Mouse (Mus musculus) lung, embryonic 14.5 days (tissue): ENCODE data around the gene Armh4. TPM values are rescaled to one million over a fixed set of nuclear protein-coding genes. Genes with fewer than 3 reads are reported as not detected.
"Not testable (repeated sequence)": the region's sequence is repeated elsewhere in the genome, so short reads cannot be mapped to it uniquely, and the experiment has no call there.

Experiments
- ATAC-seq: fragments of 200-750 bp; cut with Nextera tagmentation; 2 replicates; pipeline ENCODE4 v1.8.0; 2017; ENCODE audit warnings: mild to moderate bottlenecking, moderate TSS enrichment, moderate library complexity; ENCODE audit not compliant: insufficient read depth
- DNase-seq: peaks from one replicate; pipeline ENCODE4 v3.0.0-alpha.2; 2015
- H3K27ac ChIP-seq: fragments of 300-500 bp; sonication (generic); 2 replicates; pipeline ENCODE4 v1.5.1; 2014; ENCODE audit warnings: low read depth, mild to moderate bottlenecking, moderate library complexity
- H3K27me3 ChIP-seq: fragments of 300-500 bp; sonication (generic); 2 replicates; pipeline ENCODE4 v1.6.1; 2014; ENCODE audit warnings: low read length, control low read depth; ENCODE audit not compliant: insufficient read depth
- H3K36me3 ChIP-seq: fragments of 300-500 bp; sonication (generic); 2 replicates; pipeline ENCODE4 v1.6.1; 2014; ENCODE audit warnings: control low read depth; ENCODE audit not compliant: insufficient read depth
- H3K4me1 ChIP-seq: fragments of 300-500 bp; sonication (generic); 2 replicates; pipeline ENCODE4 v1.6.1; 2014; ENCODE audit warnings: antibody characterized with exemption, control low read depth; ENCODE audit not compliant: insufficient read depth
- H3K4me2 ChIP-seq: fragments of 300-500 bp; sonication (generic); 2 replicates; pipeline ENCODE4 v1.6.1; 2014; ENCODE audit warnings: mild to moderate bottlenecking
- H3K4me3 ChIP-seq: fragments of 300-500 bp; sonication (generic); 2 replicates; pipeline ENCODE4 v1.5.1; 2014; ENCODE audit warnings: low read depth, low read length
- H3K9ac ChIP-seq: fragments of 300-500 bp; sonication (generic); 2 replicates; pipeline ENCODE4 v1.6.1; 2014
- H3K9me3 ChIP-seq: fragments of 300-500 bp; sonication (generic); 2 replicates; pipeline ENCODE4 v1.6.1; 2016; ENCODE audit warnings: low read depth, low read length, control low read depth
- CTCF ChIP-seq: IDR thresholded peaks from 2 replicates; pipeline ENCODE4 v1.5.1; 2016; ENCODE audit warnings: antibody characterized with exemption, low read depth
- WGBS: fragments of 180-500 bp; shearing (Covaris S2); extraction: QIAGEN DNeasy Blood & Tissue Kit; methylation state at CpG from one replicate; pipeline ENCODE4 v1.1.7; 2014; 5-methylcytosine and 5-hydroxymethylcytosine counted together
- polyA plus RNA-seq: library from polyadenylated mRNA; unstranded; fragments of >200 nt; fragmentation: Nextera tagmentation; extraction: Ambion mirVana; gene quantifications from 2 replicates; pipeline ENCODE4 v1.2.1, GENCODE M21; 2014

Gene Armh4
- polyA plus RNA-seq, 1 experiment from 2014 or later, result 12.0 TPM

DNA sequence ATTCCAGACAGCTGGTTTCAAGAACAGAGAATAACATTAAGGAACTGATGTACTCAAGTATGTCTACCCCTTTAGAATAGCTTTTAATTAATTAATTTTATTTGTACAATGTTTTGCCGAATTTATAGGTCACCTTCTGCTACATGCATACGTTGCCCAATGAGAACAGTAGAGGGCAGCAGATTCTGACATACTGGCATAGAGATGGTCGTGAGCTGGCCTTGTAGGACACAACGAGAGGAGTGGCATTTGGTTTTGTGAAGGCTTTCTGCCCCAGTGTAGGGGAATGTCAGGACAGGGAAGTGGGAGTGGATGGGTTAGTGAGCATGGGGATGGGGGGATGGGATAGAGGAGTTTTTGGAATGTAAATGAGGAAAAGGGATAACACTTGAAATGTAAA is 18.3 kb upstream of the Armh4 start:
- peak; percentile 59 for TF ChIP-seq CTCF
- no peak overlapping the region for H3K9ac ChIP-seq
- no peaks in the 10 kb centered on the region for H3K4me1 ChIP-seq
- no peaks in the 10 kb centered on the region for H3K27me3 ChIP-seq
- H3K4me3 ChIP-seq, result no peak overlapping the region
- DNase-seq (peak; percentile 68), ATAC-seq (no peak)
- H3K36me3 ChIP-seq, result no peaks in the 10 kb centered on the region
- H3K9me3 ChIP-seq, result no peaks in the 10 kb centered on the region
- 12% methylated on average over 4 of the region's 4 CpGs for WGBS
- H3K4me2 ChIP-seq, result no peak overlapping the region
- no peak overlapping the region for H3K27ac ChIP-seq

DNA sequence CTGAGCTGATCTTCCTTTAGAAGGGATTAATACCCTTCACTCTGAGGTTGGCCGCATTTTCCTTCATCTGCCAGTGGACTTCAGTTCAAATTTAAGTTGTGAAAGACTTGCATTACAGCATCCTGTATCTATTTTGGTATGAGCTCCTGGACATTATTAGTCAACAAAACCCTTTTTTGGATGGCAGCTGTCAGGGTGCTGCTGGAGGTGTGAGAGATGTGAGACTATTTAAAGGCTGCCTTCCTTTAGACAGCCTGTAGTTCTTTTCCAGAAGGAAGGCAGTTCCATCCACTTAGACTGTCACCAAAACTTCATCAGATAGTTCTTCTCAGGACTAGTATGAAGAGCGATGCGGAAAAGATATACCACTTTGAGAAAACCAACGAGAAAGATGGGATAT is 10.8 kb upstream of the Armh4 start:
- no peak for TF ChIP-seq CTCF
- H3K36me3 ChIP-seq, result no peaks in the 10 kb centered on the region
- ATAC-seq (no peak), DNase-seq (no peak)
- no peaks in the 10 kb centered on the region for H3K9me3 ChIP-seq
- no peaks in the 10 kb centered on the region for H3K4me1 ChIP-seq
- H3K27me3 ChIP-seq, result no peaks in the 10 kb centered on the region
- H3K4me3 ChIP-seq, result no peak overlapping the region
- H3K27ac ChIP-seq, result no peak overlapping the region
- no peak overlapping the region for H3K9ac ChIP-seq
- WGBS, result 79% methylated on average over 4 of the region's 4 CpGs
- H3K4me2 ChIP-seq, result no peak overlapping the region

DNA sequence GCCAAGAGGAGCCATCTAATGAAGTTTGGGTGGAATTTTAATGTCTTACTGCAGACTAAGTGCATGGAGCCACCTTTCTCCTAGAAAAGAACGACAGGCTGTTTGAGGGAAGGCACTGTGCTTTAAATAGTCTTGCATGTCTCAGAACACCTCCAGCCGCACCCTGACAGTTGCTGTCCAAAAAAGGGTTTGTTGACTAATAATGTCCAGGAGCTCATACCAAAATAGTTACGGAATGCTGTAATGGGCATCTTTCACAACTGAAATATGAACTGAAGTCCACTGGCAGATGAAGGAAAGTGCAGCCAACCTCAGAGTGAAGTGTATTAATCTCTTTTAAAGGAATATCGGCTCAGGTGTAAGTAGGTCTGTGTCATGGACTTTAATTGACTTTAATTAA is 7.4 kb upstream of the Armh4 start:
- no peak for DNase-seq
- TF ChIP-seq CTCF, result no peak

DNA sequence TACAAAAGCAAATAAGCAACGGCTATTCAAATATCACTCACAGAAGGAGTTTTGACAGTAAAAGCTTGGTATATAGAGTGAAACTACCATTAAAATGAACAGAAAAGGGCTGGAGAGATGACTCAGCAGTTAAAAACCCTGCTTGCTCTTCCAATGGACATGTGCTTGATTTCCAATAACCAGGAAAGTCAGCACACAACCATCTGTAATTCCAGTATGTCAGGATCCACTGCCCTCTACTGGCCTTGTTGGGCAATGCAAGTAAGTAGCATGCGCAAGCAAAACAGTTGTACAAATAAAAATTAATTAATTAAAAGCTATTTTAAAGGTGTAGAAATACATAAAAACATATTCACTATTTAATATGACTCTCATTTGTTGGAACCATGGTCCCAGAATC is 2.6 kb upstream of the Armh4 start:
- DNase-seq (peak; percentile 80), ATAC-seq (no peak)
- Histone ChIP-seq H3K4me3 (no peak overlapping the region), H3K27ac (no peak overlapping the region), H3K4me2 (no peak overlapping the region), H3K9ac (no peak overlapping the region), H3K36me3 (no peaks in the 10 kb centered on the region), H3K27me3 (no peaks in the 10 kb centered on the region), H3K4me1 (no peaks in the 10 kb centered on the region), H3K9me3 (no peaks in the 10 kb centered on the region)
- peak; percentile 82 for TF ChIP-seq CTCF
- 59% methylated on average over 2 of the region's 2 CpGs for WGBS

More for the DNA sequence above, 7.4 kb upstream of the Armh4 start:
- Histone ChIP-seq H3K27ac (no peak overlapping the region), H3K9ac (no peak overlapping the region), H3K9me3 (no peaks in the 10 kb centered on the region), H3K4me2 (no peak overlapping the region), H3K36me3 (no peaks in the 10 kb centered on the region), H3K27me3 (no peaks in the 10 kb centered on the region), H3K4me1 (no peaks in the 10 kb centered on the region), H3K4me3 (no peak overlapping the region)
- 44% methylated on average over 4 of the region's 4 CpGs for WGBS
- ATAC-seq, result no peak

DNA sequence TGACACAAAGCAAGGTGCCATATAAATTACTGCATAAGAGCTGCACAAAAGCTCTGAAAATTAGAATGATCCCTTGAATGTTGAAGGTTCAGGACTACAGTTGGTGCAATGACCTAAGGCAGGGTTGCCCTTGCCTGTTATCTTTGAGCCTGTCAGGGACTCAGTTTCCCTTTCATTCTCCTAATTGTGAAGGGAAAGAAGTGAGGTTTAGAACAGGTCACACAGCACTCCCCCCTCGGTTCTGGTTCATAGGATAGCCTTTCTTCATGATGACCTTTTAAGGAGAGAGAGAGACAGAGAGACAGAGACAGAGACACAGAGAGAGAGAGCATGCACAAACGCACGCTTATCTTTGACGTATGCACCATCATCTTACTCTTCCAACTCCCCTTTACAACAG is 683 bp upstream of the Armh4 start:
- Histone ChIP-seq H3K4me2 (peak overlapping the region; percentile 71), H3K9me3 (no peaks in the 10 kb centered on the region), H3K27me3 (no peaks in the 10 kb centered on the region), H3K4me3 (peak overlapping the region; percentile 53; the same call in 1 of the 2 replicates), H3K27ac (no peak overlapping the region), H3K4me1 (no peaks in the 10 kb centered on the region), H3K9ac (no peak overlapping the region), H3K36me3 (no peaks in the 10 kb centered on the region)
- 68% methylated on average over 4 of the region's 4 CpGs for WGBS
- no peak for TF ChIP-seq CTCF
- ATAC-seq (no peak), DNase-seq (no peak)

DNA sequence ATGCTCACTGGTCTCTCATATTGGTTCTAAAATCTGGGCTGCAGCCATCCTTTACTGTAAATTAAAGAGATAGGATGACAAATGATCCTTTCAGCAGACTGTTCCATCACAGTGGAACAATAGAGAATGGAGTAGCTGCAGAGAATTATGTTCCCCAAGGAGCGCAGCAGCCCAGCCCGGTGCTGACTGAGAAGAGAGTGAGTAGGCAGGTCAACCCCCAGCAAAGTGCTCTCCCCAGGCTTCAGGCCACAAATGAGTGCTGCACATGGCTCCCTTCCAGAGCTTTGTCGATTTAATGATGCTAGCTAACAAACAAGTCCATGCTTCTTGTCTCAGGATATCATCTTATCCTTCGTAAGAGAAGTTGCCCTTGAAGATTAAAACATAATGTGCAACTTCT is 2.8 kb downstream of the Armh4 start:
- Histone ChIP-seq H3K27me3 (no peaks in the 10 kb centered on the region), H3K4me2 (no peak overlapping the region), H3K4me1 (no peaks in the 10 kb centered on the region), H3K4me3 (no peak overlapping the region), H3K9me3 (no peaks in the 10 kb centered on the region), H3K9ac (no peak overlapping the region), H3K27ac (no peak overlapping the region), H3K36me3 (no peaks in the 10 kb centered on the region)
- 68% methylated on average over 4 of the region's 4 CpGs for WGBS
- TF ChIP-seq CTCF, result no peak
- DNase-seq (no peak), ATAC-seq (no peak)

DNA sequence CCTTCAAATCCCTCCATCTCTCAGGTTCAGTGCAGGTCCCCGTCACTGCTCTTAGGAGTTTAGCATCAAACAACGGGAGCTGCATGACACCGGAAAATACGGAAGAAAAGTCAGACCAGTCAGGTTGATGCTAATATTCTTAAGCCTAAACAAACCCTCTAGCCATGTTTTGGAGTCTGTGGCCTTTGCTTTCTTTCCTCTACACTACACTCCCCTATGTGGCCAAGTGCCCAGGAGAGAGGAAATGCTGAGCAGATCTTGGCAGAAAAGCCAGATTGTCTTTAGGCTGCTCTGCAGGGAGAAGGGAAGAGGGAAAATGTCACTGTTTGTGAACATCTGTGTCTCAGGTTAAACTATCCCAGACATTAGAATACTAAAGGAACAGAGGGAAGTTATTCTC is 5.6 kb downstream of the Armh4 start:
- not testable (repeated sequence) for ATAC-seq, H3K27me3 ChIP-seq, H3K36me3 ChIP-seq, H3K9ac ChIP-seq, H3K4me1 ChIP-seq, H3K4me3 ChIP-seq, H3K4me2 ChIP-seq, DNase-seq, H3K9me3 ChIP-seq, H3K27ac ChIP-seq
- WGBS, result 74% methylated on average over 4 of the region's 4 CpGs

DNA sequence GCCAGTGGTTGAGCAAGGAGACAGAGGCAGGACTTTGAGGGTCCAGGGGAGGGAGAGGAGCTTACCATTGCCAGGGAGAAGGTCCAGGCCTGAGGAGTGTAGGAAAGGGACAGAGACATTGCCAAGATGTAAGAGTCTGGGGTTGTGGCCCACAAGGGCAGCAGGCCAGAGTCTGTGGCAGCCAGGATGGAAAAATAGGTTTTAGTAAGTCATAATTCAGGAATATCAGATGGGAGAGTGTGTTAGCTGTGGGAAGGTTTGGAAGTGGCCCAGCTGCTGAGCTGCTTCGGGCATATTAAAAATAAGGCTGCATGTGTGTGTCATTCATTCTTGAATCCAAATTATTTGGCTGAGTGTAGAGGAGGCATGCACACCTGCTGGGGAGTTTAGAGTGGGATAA is 11.4 kb downstream of the Armh4 start:
- 51% methylated on average over 1 of the region's 1 CpGs for WGBS
- ATAC-seq, result no peak
- H3K9ac ChIP-seq, result no peak overlapping the region
- no peaks in the 10 kb centered on the region for H3K36me3 ChIP-seq
- no peak overlapping the region for H3K4me2 ChIP-seq
- no peak for TF ChIP-seq CTCF
- no peaks in the 10 kb centered on the region for H3K4me1 ChIP-seq
- DNase-seq, result no peak
- no peak overlapping the region for H3K27ac ChIP-seq
- no peaks in the 10 kb centered on the region for H3K9me3 ChIP-seq
- H3K27me3 ChIP-seq, result no peaks in the 10 kb centered on the region
- no peak overlapping the region for H3K4me3 ChIP-seq
